Mouse (Mus musculus): Measurements from ENCODE around the gene Mageb1. TPM values are rescaled to one million over a fixed set of nuclear protein-coding genes. Genes with fewer than 3 reads are reported as not detected.
"Not testable (repeated sequence)": the region's sequence is repeated elsewhere in the genome, so short reads cannot be mapped to it uniquely, and the experiment has no call there.

The Mageb1 gene
- not detected for total RNA-seq (2021)
- long read RNA-seq, experiment 1: 0 reads
- long read RNA-seq, experiment 2: 0 reads

DNA sequence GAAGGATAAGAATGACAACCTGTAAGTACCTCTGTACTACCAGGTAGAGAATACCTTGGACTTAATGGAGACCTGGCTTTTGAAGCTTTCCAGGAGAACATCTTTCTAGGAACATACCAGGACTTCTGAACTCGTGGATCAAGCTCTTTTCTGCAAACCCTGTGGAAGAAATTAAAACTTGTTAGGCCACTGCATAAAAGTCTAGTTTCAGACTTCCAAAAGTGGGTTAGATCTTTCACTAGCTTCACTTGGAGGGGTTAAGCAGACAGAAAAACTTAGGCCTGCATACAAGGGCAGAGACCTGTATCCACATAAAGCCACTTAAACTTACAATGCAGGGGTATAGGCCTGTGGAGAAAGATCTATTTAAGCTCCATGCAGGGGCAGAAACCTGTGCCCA is at the start of gene Mageb1:
TSS of gene Mageb1 (minus strand) at position 101 of the 400 bp plus-strand sequence.
- DNase-seq (ENCODE audit: low spot score in 2 of 2); H3K4me3 ChIP-seq; H3K27ac ChIP-seq: not testable (repeated sequence)

Other genes with a start within 250 kb of the Mageb1 start
- not detected for gene Mageb5, start 233.3 kb downstream of the Mageb1 start, total RNA-seq (2021)